Mouse (Mus musculus): Measurements from ENCODE around the gene Olfr732.

- TF ChIP-seq CTCF (IDR thresholded peaks at IDR 0.05; ENCODE audit: control insufficient read depth, insufficient read depth, insufficient replicate concordance, low read depth, low read length) (no peak), POLR2A (IDR thresholded peaks at IDR 0.05; ENCODE audit: control insufficient read depth, low read depth, low read length) (no peak)
These were observed at the start of gene Olfr732 for GRCm38 (mm10) chr14:50284106-50284505.

Measured in testis, adult 2 months (tissue).